Mouse (Mus musculus) erythroblast, embryonic 14.5 days (primary cell): ENCODE measurements around the gene Tbc1d8.

Source experiments
- GATA1 ChIP-seq: IDR thresholded peaks from 2 replicates; pipeline ENCODE4 v1.6.1; 2012; ENCODE audit warnings: low read length, inconsistent platforms, mixed read lengths
- TAL1 ChIP-seq: IDR thresholded peaks from 3 replicates; pipeline ENCODE4 v1.6.1; 2012; ENCODE audit warnings: low read length, inconsistent platforms, mixed read lengths

GRCm38 (mm10) chr1:39443764-39444163 is 34.8 kb downstream of the Tbc1d8 start:
- TF ChIP-seq TAL1 (no peak), GATA1 (no peak)
